In the genomic region with DNA sequence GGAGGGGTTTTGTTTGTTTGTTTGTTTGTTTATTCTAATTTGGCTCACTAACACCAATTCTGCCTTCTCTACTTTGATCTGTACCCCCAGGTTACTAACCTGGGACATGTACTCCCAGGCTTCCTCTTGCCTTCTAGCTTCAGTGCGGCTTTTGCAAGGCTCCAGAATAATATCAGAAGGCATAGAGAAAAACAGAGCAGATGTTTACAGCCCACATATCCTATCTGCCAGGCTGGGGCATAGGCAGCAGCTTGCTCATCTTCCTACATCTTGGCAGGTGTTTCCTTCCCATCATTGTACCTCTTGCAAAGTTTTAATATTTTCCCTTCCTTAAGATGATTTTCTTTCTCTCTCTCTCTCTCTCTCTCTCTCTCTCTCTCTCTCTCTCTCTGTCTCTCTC, we compare ENCODE assay signal across 18 mouse cellular contexts.
A peak's percentile ranks its signal among the peaks of the same experiment; 100 is the strongest.
DNase-seq lines count a peak whose midpoint lies in the region; ATAC-seq and TF ChIP-seq lines count a peak whose summit lies in the region.
"Had no signal": no experiment of that assay in that cellular context is flagged by ENCODE, and none has a peak within 500 bp of the region (broad histone marks: within the 10 kb centered on the region; RNA-seq: fewer than 3 reads in every experiment).

No protein-coding gene starts in this region.

- H3K4me1 ChIP-seq in cortical plate, adult 2 months (ENCODE audit: control insufficient read depth, insufficient read depth, low read length), result peaks cover 3% of the 10 kb centered on the region; the same call in 1 of the 2 replicates
- H3K4me1 ChIP-seq: liver, embryonic 15.5 days had no signal

- ATAC-seq in inflammation-experienced regulatory T-cells, adult 6 months, result no peak

- no peak for TF ChIP-seq POLR2A in cortical plate, adult 2 months (IDR thresholded peaks at IDR 0.05; ENCODE audit: extremely low read depth, insufficient read depth, low read length)

- H3K4me3 ChIP-seq in cortical plate, adult 2 months (ENCODE audit: insufficient read depth, low read length), result no peak overlapping the region
- H3K4me3 ChIP-seq: hindbrain, embryonic 13.5 days; liver, embryonic 15.5 days; midbrain, embryonic 10.5 days had no signal

- no peak for TF ChIP-seq CTCF in cortical plate, adult 2 months (IDR thresholded peaks at IDR 0.05; ENCODE audit: extremely low read depth, insufficient read depth, low read length)

- H3K27ac ChIP-seq in cortical plate, adult 2 months (ENCODE audit: insufficient read depth, low read length), result peak overlapping the region; percentile 96
- H3K27ac ChIP-seq: hindbrain, embryonic 13.5 days; liver, embryonic 15.5 days; macrophage had no signal

- DNase-seq in layer of hippocampus, adult 11-12 months (ENCODE audit: low spot score), result peak; percentile 61
- DNase-seq in layer of hippocampus, postnatal 10 days (ENCODE audit: low spot score in 2 of 2), result no peak
- peak; percentile 69 for DNase-seq in layer of hippocampus, adult 9-11 months
- DNase-seq in right cerebral cortex, postnatal 25 days, result peak; percentile 50
- DNase-seq in gastrocnemius, adult 8-10 months (ENCODE audit: low spot score in 2 of 2), result no peak
- DNase-seq: adrenal gland, postnatal 25 days; B cell, adult 2 months; cerebellum, adult 18-20 months; cerebellum, postnatal 25 days; heart, postnatal 10 days; retina, postnatal 1 day; thymus, adult 2 months had no signal

Comparison
In these comparisons a context has a peak if more than half of its experiments do, and no peak if none do; other contexts are left out.
1. DNase-seq: peak in layer of hippocampus, adult 11-12 months (single experiment), layer of hippocampus, adult 9-11 months (single experiment) and right cerebral cortex, postnatal 25 days (single experiment); none in layer of hippocampus, postnatal 10 days (0 of 2) and gastrocnemius, adult 8-10 months (0 of 2).